Mouse (Mus musculus) layer of hippocampus, postnatal 36 days (tissue): ENCODE measurements around the gene Jsrp1. TPM values are rescaled to one million over a fixed set of nuclear protein-coding genes. Genes with fewer than 3 reads are reported as not detected.

Source experiments
- DNase-seq, 2 experiments: peaks; one replicate each; pipeline ENCODE4 v3.0.0; 2022
- total RNA-seq, 2 experiments: library from RNA; stranded (reverse); gene quantifications; 2 replicates each; pipeline ENCODE4 v1.2.3; 2021

The Jsrp1 gene
- total RNA-seq = 1 to 10 TPM; 2.3 to 2.5 TPM

- DNase-seq = no peak
Measured at GRCm38 (mm10) chr10:80813366-80813765, at the start of gene Jsrp1. Jsrp1 (minus strand) TSS chr10:80813498.

- DNase-seq = no peak
Measured at GRCm38 (mm10) chr10:80862305-80862704, 49.0 kb upstream of the Jsrp1 start.

- no peak for DNase-seq
Measured at GRCm38 (mm10) chr10:80858350-80858935, 45.1 kb upstream of the Jsrp1 start.

DNA sequence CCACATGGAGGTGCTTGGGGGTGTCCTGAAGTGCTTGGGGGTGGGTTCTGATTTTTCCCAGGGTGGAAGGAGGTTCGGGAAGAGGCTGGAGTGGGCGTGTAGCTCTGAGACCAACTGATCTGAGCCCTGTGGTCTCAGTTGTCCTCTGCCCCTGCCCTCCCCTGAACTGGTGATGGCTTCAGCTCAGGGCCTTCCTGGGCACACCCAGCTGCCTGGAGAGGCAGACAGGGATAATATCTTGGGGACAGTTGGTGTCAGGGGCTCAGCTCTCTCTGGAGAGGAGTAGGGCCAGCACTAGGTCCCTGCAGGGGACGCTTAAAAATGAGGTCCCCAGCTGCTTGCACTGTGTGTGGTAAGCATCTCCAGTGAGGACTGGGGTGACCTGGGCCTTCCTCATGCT is 44.5 kb upstream of the Jsrp1 start:
- DNase-seq = no peak

- DNase-seq = no peak
Measured at GRCm38 (mm10) chr10:80857386-80857785, 44.1 kb upstream of the Jsrp1 start.

DNA sequence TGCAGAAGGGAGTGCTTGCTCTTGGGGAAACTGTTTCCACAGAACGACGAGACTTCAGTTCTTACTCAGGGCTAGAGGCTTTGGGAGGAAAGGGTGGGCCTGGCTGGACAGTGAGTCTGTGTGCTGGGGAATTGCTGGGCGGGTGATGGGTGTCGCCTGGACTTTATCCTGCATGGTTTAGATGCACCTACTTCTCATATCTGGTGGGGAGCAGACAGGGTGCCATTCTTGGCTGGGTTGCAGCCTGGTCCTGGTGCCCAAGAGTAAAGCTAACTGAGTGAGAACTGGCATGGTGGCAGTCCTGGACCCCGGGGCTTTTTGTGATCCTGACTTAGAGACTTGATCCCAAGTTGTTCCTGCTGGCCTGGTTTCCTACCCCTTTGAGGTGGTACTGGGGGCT is 43.6 kb upstream of the Jsrp1 start:
- no peak for DNase-seq

DNA sequence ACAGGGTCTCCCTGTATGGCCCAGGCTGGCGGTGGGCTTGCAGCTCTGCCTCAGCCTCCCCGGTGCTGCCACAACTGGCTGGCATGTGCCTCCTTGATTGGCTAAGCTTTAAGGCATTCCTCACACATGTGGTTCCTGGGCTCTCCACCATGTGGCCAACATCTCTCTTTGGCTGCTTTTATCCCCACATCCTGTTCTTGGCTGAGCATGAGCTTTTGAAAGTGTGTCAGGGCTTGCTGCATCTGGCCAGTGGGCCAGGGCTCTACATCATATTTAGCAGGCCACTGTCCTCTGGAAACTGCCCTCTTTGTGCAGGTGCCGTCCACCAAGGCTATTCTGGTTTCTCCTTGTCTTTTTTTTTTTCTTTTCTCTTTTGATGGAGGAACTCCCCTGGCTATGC is 43.0 kb upstream of the Jsrp1 start:
- DNase-seq = no peak

GRCm38 (mm10) chr10:80855749-80856073 is 42.4 kb upstream of the Jsrp1 start:
- no peak for DNase-seq

DNA sequence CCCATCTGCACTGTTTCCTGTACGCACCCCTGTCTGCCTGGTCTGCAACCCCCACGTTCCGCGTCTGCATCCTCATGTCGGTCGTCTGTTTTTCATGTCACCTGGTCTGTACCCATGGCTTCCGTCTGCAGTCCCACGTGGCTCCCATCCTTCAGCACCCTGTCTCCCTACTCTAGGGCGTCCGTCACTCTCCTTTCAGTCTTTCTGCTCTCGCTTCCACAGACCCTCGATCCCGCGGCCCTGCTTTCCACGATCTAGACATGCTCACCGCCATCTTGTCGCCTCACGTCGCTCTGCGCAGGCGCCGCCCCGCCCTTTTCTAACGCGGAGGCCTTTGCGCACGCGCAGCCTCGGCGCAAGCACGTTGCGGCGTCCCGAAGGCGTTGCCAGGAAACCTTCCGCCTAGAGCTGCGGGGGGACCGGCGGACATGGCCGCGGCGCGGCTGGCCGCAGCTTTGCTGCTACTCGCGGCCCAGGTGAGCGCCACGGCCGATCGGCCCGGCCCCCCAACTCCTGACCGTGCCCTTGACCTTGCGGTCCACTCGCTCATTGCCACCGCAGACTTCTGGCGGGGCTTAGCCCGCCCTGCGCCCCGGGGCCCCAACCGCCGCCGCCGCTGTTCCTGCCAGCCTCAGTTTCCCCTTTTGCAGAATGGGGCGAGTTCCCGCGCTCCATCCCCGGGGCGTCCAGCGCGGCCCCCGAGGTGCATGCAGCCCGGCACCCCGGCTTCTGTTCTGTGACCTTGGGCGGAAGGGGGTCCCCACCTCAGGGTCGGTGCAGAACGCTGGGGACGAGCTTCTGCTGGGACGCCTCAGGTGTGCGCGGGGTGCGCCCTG is 41.8 kb upstream of the Jsrp1 start, which contains the start of the genes Lsm7 and Sppl2b:
Gene Lsm7, minus strand, starts transcription at position 297 of the 836 bp plus-strand sequence.
Gene Sppl2b, plus strand, starts transcription at position 363 of the 836 bp plus-strand sequence.
- peak; percentile 97 to 98 for DNase-seq

- DNase-seq = no peak
Measured at GRCm38 (mm10) chr10:80848571-80848970, 35.3 kb upstream of the Jsrp1 start.

GRCm38 (mm10) chr10:80845732-80846131 is 32.4 kb upstream of the Jsrp1 start:
- no peak for DNase-seq

- DNase-seq = no peak
Measured at GRCm38 (mm10) chr10:80845055-80845693, 31.9 kb upstream of the Jsrp1 start.

GRCm38 (mm10) chr10:80843931-80844547 is 30.7 kb upstream of the Jsrp1 start, which contains the start of gene Lingo3:
Lingo3 (minus strand) TSS chr10:80844039.
- DNase-seq = peak; percentile 62 to 69

DNA sequence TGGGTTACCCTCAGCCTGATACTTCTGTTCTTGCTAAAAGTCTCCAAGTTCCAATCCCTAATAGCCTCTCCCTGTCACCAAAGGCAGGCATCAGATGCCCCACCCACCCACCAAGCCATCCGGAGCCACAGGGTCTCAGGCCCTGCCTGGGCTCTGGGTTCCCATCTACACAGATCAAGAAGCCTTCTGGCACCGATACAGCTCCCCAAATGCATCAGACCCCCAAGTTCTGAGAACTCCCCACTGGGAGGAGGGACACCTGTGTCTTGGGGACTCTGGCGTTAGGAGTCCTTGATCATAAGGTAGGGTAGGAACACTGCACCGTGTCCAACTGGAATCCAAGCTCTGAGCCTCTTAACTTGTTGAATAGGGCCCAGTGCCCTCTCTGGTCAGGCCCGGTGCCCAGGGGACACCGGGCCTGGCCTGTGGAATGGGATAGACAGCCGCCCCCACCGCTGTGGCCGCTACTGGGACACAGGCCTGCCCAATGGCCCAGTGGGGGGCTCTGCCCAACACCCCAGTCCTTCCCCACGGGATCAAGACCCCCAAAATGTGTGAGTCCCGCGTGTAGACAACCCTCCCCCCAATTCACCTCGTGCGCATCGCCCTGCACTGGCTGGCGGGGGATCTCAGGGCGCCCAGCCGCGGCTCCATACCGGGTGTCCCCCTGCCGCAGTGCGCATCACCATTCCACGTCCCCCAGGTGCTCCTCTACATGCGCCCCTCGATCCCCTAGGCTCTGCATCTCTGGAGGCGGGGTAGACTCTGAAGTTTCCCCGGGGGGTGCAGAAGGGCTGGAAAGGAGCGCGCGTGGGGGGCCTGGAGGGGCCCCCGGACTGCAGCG is 30.0 kb upstream of the Jsrp1 start:
- no peak for DNase-seq

GRCm38 (mm10) chr10:80842334-80842733 is 29.0 kb upstream of the Jsrp1 start:
- peak in 1 of 2 experiments; percentile 54 for DNase-seq

- no peak for DNase-seq
Measured at GRCm38 (mm10) chr10:80841685-80842084, 28.4 kb upstream of the Jsrp1 start.

- DNase-seq = no peak
Measured at GRCm38 (mm10) chr10:80839848-80840247, 26.6 kb upstream of the Jsrp1 start.

DNA sequence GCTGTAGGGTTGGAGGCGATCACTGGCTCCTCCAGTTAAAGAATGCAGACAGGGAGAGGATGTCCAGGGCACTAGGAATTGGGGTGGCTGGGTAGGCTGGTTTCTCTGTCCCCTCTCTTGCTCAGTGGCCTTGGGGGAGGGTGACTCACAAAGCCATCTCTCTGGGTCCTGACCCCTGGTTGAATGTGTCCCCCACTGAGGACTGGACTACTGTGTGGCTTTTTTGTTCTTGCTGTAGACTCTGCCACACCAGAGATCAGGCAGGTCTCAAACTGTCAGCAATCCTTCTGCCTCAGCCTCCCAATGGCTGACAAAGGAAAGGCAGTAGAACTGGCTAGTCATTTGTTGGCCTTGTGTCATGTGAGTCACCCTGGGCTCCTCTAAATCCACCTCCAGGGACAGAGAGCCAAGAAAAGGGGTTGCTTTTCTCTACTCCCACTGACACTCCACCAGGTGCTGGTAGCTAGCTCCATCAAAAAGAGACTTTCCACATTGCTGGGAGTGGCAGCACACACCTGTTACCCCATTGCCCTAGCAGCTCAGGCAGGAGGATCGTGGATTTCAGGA is 25.1 kb upstream of the Jsrp1 start:
- no peak for DNase-seq

DNA sequence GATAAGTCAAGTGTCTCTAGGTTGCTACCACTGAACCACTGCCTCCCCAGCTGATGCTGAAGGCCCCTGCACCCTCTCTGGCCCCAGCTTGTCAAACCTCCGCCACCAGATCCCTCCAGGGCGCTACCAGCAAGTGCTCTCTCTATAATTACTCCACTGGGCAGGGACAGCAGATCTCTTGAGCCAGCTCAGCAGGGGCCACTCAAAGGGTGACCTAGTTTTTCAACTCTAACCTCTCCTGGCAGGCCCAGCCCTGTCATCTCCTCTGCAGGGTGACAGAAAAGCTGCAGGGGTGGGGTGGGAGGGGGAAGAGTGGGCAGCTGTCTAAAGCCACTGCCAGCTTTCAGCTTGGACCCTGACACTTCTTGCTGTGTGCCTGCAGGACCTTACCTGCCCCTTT is 24.5 kb upstream of the Jsrp1 start:
- DNase-seq = no peak

DNA sequence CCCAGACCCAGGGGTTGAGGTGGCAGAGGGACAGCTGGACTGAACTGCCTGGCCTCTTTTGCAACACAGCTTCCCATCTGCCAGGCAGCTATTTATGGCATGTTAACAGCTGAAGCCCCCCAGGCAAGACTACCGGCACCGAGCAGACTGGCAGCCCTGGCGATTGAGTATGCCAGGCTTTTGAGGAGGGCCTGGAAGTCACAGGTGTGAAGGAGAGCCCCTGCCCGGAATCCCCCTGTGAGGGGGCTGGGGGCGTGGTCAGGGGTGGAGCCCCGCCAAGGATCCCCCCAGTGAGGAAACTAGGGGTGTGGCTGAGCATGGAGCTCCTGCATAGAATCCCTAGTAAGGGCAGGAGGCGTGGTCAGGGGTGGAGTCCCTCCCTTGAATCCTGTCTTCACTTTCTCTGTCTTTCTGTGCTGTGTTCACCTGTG is 23.7 kb upstream of the Jsrp1 start:
- no peak for DNase-seq

GRCm38 (mm10) chr10:80835617-80836016 is 22.3 kb upstream of the Jsrp1 start:
- DNase-seq = no peak

DNA sequence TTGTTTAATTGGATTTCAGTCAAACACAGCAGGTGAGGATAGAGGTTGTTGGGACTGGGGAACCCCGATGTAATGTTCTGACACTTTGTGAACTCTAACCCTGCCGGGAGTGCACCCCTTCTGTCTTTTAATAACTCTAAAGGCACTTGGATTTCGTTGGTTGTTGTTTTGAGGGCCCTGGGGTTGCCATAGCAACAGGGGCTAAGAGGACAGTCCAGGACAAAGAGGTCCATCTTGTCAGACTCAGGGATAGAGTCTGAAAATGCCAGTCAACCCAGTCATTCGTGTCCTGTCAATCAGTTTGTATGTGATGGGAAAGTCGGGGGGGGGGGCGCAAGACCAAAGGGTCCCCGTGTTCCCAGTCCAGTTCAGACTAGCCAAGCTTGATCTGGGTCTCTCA is 19.5 kb upstream of the Jsrp1 start:
- no peak for DNase-seq
